Mouse (Mus musculus) CH12F3 (cell line): Measurements from ENCODE around the gene Mcee.

Experiments used
- in situ Hi-C: fragments of 300-500 bp; cut with MboI; formaldehyde crosslinking; loops from 2 replicates; pipeline ENCODE4 v1.14.3; 2020; ENCODE audit warnings: low sequenced_read_pairs

The Mcee gene

DNA sequence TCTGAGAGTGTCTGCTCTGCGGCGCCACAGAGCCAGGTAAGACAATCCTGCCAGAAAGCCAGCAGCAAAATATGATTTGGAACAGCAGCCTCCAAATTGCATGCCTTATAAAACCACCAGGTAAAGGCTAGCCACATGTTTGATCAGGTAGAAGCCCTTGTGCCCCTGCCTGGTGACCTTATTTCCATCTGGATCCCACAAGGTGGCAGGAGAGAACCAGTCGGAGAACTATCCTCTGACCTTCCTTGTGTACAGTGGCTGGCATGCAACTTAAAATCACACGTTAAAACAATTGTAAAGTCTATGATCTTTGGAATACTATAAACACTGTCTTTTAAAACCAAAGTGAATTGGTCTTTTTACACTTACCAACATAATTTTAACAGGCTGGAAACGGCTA, 32.5 kb downstream of the Mcee start:
- in situ Hi-C loops = no loop called here

DNA sequence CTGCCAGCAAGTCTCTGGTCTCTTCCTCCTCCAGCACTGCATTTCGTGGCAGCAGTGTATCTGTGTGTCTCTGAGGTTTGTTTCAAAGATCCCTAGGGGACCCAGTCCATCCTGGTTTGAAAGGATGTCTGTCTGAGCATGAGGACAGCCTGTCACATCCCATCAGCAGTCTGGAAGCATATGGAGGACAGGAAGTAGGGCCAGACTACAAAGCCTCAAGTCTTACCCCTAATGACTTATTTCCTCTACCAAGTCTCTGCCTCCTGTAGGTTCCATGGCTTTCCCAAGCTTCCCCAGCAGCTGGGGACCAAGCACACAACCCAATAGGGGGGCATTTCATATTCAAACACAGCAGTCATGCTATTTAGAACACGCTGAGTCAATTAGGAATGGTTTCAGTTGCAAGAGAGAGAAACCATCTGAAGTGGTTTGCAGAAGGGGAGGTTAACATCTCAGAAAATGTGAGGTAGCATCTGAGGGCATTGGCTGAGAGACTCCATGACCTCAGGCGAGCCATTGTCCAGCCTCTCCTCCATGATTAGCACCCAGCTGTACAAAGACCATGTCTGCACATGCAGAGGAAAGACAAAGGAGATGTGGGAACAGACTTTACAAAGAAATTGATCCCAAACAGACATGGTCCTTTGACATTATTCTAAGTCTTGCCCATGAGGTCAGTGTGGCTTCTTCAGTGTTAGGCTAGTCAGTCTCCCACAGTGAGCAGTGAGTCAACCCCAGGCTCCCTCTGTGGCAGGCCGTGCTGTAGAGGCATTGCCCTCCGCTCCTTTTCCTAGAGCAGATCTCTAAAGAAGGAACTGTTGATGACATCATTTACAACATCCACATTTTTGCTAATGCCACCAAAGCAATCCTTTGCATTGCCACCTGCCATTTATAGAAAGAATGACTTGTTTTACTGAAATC, 47.5 kb downstream of the Mcee start:
- in situ Hi-C loops = no loop called here

DNA sequence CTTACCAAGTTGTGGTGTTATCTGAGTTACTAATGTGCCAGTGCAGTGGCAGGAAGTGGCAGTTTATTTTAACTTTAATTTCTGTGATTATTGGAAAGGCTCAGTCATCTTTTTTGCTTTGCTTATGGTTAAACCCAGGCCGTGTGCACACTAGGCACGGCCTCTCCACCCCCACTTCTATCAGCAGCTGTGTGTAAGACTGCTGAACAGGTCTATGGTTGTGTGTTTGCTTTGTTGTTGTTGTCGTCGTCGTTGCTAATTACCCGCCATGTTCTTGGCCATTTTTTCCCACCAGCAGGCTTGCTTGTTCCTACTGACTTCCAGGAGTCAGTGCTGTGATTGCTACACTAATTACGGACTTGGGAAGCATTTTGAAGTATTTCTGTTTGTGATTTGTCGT, 48.1 kb downstream of the Mcee start:
- in situ Hi-C loops = no loop called here

DNA sequence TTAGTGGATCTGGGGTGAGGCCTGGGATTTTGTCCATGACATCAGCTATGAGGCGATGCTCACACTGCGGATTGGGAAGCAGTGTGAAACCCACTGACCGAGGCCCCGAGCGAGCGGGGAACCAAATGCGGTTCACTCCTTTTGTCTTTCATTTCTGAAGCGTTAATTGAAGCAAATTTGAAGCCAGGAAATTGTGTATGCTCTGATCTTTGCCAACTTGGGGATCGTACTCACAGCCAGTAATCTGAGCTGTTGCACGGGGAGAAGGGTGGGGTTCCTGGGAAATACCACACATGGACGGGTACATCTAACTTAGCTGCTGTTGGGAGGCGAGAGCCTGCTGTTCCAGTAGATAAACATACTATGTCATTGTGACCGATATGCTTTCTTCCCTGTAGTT, 58.2 kb downstream of the Mcee start:
- in situ Hi-C loops = no loop called here

DNA sequence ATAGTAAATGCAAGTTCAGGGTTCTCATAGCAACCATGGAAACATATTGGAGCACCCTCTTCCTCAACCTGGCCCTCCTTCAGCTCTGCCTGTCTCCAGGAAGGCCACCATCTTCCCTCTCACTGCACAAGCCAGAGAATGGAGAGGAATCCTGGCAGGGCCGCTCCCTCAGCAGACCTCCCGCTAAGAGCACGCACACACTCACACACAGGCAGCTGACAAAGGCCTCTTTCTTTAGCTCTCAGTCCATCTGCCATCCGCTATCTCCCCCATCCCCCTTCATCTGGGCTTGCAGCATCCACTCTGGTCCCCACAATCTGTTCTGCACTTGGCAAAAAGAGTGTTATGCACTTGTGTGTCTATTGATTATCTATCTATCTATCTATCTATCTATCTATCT, 59.0 kb downstream of the Mcee start:
- in situ Hi-C loops = no loop called here

DNA sequence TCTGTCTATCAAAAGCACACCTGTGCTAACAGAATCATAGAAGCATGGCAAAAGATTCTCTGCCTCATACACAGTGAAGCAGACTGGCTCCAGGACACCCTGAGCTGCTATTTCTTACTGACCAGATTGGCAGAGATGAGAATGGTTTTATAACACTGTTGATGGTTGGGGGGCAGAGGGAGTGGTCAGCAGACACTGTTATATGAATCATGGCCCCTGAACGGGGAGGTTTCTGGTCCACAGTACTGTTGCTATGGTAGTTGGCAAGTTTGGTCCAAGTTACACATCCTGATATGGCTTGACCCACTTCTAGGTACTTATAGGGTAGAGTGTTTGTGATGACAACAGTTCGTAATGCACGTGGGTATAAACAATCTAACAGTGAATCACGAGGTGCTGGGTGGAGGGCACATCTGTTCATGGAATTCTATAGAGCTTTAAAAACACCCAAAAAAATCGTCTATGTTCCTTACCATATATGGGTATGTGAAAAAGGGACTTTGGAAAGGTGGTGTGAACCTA, 59.5 kb downstream of the Mcee start:
- in situ Hi-C loops = no loop called here

DNA sequence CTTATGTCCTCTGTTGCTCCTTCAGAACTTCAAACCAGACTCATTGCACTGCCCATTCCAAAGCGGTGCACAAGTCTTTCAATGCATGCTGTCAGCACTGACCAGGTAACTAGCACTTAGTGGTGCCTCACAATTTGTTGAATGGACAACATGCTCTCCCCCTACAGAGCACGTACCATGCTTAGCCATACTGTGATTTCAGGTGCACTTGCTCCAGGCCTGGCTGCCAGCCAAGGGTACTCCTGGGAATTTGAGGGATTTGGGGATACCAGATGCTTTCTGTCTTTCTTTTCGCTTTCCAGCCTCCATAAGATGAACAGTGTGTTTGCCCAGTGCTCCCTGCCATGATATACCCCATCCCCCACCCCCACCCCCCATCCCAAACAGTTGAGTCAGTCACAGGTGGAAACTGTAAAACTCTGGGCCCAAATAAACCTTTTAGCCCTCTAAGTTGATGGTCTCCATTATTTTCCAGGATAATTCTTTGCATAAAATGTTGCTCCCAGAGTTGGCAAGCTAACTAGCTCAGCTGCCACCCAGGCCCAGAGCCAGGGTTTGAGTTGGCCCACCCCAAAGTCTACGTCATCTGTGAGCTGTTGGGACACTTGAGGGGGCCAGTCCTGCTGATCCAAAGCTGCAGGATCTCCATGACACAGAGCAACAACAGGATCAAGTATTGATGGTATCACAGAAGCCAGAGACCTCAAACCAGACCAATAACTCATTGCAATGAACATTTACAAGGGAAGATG, 60.2 kb downstream of the Mcee start:
- in situ Hi-C loops = no loop called here

DNA sequence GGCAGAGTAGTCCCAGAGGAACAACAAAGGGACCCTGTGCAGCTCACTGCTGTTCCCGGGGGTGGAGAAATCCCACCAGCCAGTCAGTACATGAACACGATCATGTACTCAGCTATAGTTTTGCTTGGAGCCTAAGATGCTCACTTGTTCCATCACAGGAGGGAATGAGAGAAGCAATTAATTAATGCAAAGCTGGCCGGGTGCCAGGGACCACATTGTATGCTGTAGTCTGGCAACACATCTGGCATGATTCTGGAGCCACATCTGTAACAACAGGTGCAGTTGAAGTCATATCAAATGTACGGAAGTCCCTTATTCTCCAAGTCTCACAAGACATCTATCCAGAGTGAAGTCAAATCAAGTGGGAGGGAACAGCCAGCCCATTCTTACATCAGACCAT, 63.8 kb downstream of the Mcee start:
- in situ Hi-C loops = no loop called here

DNA sequence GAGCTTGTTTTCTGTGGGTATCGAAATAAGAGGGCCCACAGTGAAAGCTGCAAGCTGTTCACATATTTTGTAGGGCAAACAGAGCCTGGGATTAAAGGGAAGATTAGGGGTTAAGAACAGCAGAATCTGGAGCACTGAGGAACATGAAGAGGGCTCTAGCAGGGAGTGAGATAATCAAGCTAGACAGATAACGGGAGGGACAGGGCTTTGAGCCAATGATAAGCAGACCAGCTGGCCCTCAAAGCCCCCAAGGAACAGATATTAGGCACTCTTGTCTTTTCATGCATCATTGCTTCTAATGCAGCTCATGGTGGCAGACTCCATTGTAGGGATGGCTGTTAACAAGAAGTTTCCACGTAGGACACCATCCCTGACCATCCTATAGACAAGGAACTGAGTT, 64.3 kb downstream of the Mcee start:
- in situ Hi-C loops = no loop called here

DNA sequence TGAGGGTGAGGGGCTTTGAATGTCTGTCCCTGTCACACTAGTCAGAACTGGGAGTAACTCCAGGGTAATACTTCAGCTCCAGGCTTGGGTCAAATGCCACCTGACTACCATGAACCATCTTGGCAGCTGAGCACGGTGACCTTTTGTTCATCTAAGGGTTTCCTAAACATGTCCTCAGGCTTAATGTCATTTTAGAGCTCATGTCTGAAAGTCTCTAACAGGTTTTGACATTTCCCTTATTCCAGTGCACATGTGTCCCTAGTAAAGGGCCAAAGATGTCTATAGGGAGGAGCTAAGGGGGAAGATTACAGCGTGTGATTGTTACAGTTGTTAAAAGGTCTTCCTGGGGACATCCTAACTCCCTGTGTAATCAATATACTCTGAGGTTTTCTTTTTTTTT, 65.4 kb downstream of the Mcee start:
- in situ Hi-C loops = no loop called here
